Mouse (Mus musculus) liver, embryonic 11.5 days (tissue): ENCODE data around the gene Gm6588. TPM values are rescaled to one million over a fixed set of nuclear protein-coding genes. Genes with fewer than 3 reads are reported as not detected.

Experiments
- ATAC-seq: fragments of 200-750 bp; cut with Nextera tagmentation; replicated peaks from 2 replicates; pipeline ENCODE4 v1.8.0; 2017; ENCODE audit warnings: moderate number of reproducible peaks, mild to moderate bottlenecking, moderate TSS enrichment, moderate library complexity; ENCODE audit not compliant: low FRiP score
- DNase-seq: peaks from one replicate; pipeline ENCODE4 v3.0.0-alpha.2; 2017; ENCODE audit warnings: low spot score
- H3K27ac ChIP-seq: fragments of 300-500 bp; sonication (generic); 2 replicates; pipeline ENCODE4 v1.5.1; 2014; ENCODE audit warnings: mild to moderate bottlenecking, low read depth, low read length, control low read depth
- H3K27me3 ChIP-seq: fragments of 300-500 bp; sonication (generic); replicated peaks from 2 replicates; pipeline ENCODE4 v1.6.1; 2014; ENCODE audit warnings: low read length, mixed read lengths; ENCODE audit not compliant: control insufficient read depth, insufficient read depth
- H3K36me3 ChIP-seq: fragments of 300-500 bp; sonication (generic); 2 replicates; pipeline ENCODE4 v1.6.1; 2014; ENCODE audit warnings: mild to moderate bottlenecking, low read length, moderate library complexity, mixed read lengths; ENCODE audit not compliant: control insufficient read depth, insufficient read depth
- H3K4me1 ChIP-seq: fragments of 300-500 bp; sonication (generic); replicated peaks from 2 replicates; pipeline ENCODE4 v1.6.1; 2014; ENCODE audit warnings: low read length, mixed read lengths; ENCODE audit not compliant: control insufficient read depth, insufficient read depth
- H3K4me2 ChIP-seq: fragments of 300-500 bp; sonication (generic); 2 replicates; pipeline ENCODE4 v1.6.1; 2014; ENCODE audit warnings: mild to moderate bottlenecking, control low read depth, moderate library complexity
- H3K4me3 ChIP-seq: fragments of 300-500 bp; sonication (generic); 2 replicates; pipeline ENCODE4 v1.5.1; 2014; ENCODE audit warnings: low read depth, low read length, control low read depth
- H3K9ac ChIP-seq: fragments of 300-500 bp; sonication (generic); 2 replicates; pipeline ENCODE4 v1.6.1; 2014; ENCODE audit warnings: low read depth, low read length, control low read depth
- H3K9me3 ChIP-seq: fragments of 300-500 bp; sonication (generic); 2 replicates; pipeline ENCODE4 v1.6.1; 2016; ENCODE audit warnings: low read length, inconsistent platforms, mixed read lengths; ENCODE audit not compliant: control insufficient read depth
- WGBS: fragments of 180-500 bp; shearing (Covaris S2); extraction: QIAGEN DNeasy Blood & Tissue Kit; methylation state at CpG from one replicate; pipeline ENCODE4 v1.1.7; 2014; 5-methylcytosine and 5-hydroxymethylcytosine counted together
- polyA plus RNA-seq: library from polyadenylated mRNA; unstranded; fragments of >200 nt; fragmentation: Nextera tagmentation; extraction: Ambion mirVana; gene quantifications from 2 replicates; pipeline ENCODE4 v1.2.1, GENCODE M21; 2014

Gene Gm6588
- polyA plus RNA-seq, 1 experiment from 2014 or later: not detected

- H3K4me2 ChIP-seq: no peak overlapping the region
- 54% methylated on average over 8 of the region's 8 CpGs for WGBS
- ATAC-seq (no peak), DNase-seq (no peak)
- peaks cover 2% of the 10 kb centered on the region for H3K4me1 ChIP-seq
- H3K27me3 ChIP-seq: peaks cover 12% of the 10 kb centered on the region
- no peak overlapping the region for H3K27ac ChIP-seq
- no peak overlapping the region for H3K9ac ChIP-seq
- no peak overlapping the region for H3K4me3 ChIP-seq
- H3K36me3 ChIP-seq: no peaks in the 10 kb centered on the region
- H3K9me3 ChIP-seq: no peaks in the 10 kb centered on the region
Observed at GRCm38 (mm10) chr5:112483030-112483429, 33.8 kb downstream of the Gm6588 start.

DNA sequence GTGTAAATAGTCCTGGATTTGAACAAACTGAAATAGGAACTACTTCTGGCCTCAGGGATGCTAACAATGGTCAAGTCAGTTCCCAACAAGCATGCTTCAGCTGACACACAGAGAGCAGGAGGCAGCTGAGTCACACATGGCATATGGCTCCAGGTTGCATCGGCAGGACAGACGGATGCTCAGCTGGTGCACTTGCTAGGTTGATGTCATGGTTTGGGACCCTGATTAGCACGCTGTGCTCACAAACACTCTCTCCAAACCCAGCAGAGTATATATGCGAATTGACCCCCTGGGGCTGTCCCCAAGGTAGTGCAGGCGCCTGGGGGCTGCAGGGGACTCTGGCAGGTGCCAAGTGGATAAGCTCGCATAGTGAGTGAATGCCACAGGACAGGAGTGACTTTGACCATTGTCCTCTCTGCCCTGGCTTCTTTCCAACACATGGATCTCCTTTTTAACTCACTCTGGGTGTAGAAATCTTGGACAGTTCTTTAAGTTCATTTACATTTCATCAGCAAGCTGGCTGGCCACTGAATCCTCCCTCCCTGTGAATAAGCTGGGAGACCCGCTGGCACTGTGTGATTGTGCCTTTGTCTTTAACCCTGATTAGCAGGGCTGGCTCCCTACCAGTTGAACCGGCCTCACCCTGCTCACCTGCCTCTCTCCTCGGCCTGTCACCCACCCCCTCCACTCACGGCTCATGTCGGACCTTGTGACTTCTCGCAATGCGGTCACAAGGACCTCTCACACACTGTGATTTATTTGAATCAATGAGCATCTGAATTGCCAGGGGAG lies 35.9 kb downstream of the Gm6588 start:
- DNase-seq (no peak), ATAC-seq (no peak)
- H3K27ac ChIP-seq: no peak overlapping the region
- H3K4me1 ChIP-seq: peaks cover 2% of the 10 kb centered on the region
- H3K4me3 ChIP-seq: no peak overlapping the region
- H3K9ac ChIP-seq: no peak overlapping the region
- H3K36me3 ChIP-seq: no peaks in the 10 kb centered on the region
- 41% methylated on average over 13 of the region's 13 CpGs for WGBS
- H3K4me2 ChIP-seq: no peak overlapping the region
- peaks cover 12% of the 10 kb centered on the region for H3K27me3 ChIP-seq
- H3K9me3 ChIP-seq: no peaks in the 10 kb centered on the region

DNA sequence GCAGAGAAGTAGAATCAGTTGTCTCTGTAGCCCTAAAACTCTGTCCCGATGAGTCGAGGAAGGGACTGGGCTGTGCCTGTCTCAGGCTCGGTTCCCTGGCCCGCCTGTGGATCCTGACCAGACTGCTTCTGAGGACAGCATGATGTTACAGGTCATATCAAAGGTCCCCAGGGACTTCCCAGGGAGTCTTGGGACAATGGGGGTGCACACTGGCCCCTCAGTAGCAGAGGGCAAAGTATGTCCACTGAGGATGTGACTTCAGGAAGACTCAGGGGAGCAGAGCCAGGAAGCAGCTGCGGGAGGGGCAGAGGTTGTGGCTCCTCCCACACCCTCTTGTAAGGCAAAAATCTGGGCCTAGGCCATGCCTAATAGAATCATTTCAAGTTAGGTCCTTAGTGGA lies 37.2 kb downstream of the Gm6588 start:
- Histone ChIP-seq H3K27ac (no peak overlapping the region), H3K4me1 (peaks cover 2% of the 10 kb centered on the region), H3K4me2 (no peak overlapping the region), H3K4me3 (no peak overlapping the region), H3K9me3 (no peaks in the 10 kb centered on the region), H3K27me3 (peaks cover 12% of the 10 kb centered on the region), H3K9ac (no peak overlapping the region), H3K36me3 (no peaks in the 10 kb centered on the region)
- no peak for ATAC-seq
- DNase-seq: no peak
- WGBS: 38% methylated on average over 5 of the region's 5 CpGs

DNA sequence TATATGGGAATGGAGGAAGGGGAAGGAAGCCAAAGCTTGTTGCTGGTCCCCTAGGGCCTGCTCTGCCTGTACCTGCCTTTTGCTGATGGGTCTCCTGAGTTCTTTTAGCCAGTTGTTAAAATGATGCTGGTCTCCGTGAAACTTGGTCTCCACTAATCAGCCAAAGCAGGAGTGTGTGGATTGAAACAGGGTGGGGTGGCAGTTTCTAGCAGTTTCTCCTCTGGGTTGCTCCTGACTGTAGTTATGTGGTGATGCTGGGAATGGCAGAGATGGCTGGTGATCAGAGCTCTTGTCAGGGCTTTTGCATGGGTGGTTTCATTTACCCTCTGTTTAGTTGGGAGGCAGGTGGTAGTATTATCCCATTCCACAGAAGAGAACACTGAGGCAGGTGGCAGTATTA lies 38.3 kb downstream of the Gm6588 start:
- Histone ChIP-seq H3K4me2 (no peak overlapping the region), H3K4me1 (peaks cover 2% of the 10 kb centered on the region), H3K27ac (no peak overlapping the region), H3K36me3 (no peaks in the 10 kb centered on the region), H3K9me3 (no peaks in the 10 kb centered on the region), H3K4me3 (no peak overlapping the region), H3K27me3 (peaks cover 9% of the 10 kb centered on the region), H3K9ac (no peak overlapping the region)
- whole genome bisulfite sequencing: 73% methylated on average over 1 of the region's 1 CpGs
- DNase-seq (no peak), ATAC-seq (no peak)

- Histone ChIP-seq H3K4me2 (no peak overlapping the region), H3K36me3 (no peaks in the 10 kb centered on the region), H3K27me3 (peaks cover 8% of the 10 kb centered on the region), H3K27ac (0 out of 2 replicates have a peak overlapping the region, but pooled peaks have one; percentile 21), H3K4me1 (peaks cover 2% of the 10 kb centered on the region), H3K9me3 (no peaks in the 10 kb centered on the region), H3K9ac (no peak overlapping the region), H3K4me3 (no peak overlapping the region)
- 67% methylated on average over 8 of the region's 8 CpGs for WGBS
- DNase-seq (no peak), ATAC-seq (peak; percentile 82)
Observed at GRCm38 (mm10) chr5:112488101-112488776, 39.0 kb downstream of the Gm6588 start.

DNA sequence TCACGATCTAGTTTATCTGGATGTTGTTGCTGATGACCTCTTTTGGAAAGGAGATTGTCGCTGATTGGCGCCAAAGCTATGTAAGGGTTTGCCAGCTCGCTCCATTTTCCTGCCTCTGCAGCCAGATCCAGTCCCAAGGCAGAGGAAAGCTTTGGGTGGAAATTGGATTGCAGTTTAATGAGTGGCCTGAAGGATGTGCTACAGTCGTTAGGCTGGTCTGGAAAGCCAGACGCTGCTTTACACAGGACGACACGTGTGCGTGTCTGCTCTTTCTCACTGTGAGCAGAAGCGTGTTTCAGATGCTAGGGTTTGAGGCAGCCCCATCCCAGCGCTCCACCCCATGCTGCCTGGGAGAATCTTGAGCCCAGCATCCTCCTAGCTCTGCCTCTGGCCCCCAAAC lies 42.3 kb downstream of the Gm6588 start:
- ATAC-seq (no peak), DNase-seq (no peak)
- Histone ChIP-seq H3K9ac (no peak overlapping the region), H3K36me3 (no peaks in the 10 kb centered on the region), H3K4me2 (no peak overlapping the region), H3K4me1 (peaks cover 2% of the 10 kb centered on the region), H3K9me3 (no peaks in the 10 kb centered on the region), H3K27me3 (no peaks in the 10 kb centered on the region), H3K4me3 (no peak overlapping the region), H3K27ac (no peak overlapping the region)
- WGBS: 57% methylated on average over 11 of the region's 11 CpGs

- Histone ChIP-seq H3K36me3 (no peaks in the 10 kb centered on the region), H3K9ac (no peak overlapping the region), H3K27me3 (no peaks in the 10 kb centered on the region), H3K4me2 (no peak overlapping the region), H3K4me3 (no peak overlapping the region), H3K4me1 (no peaks in the 10 kb centered on the region), H3K9me3 (no peaks in the 10 kb centered on the region), H3K27ac (no peak overlapping the region)
- no peak for DNase-seq
- ATAC-seq: no peak
- WGBS: 36% methylated on average over 11 of the region's 11 CpGs
Observed at GRCm38 (mm10) chr5:112493492-112493891, 44.3 kb downstream of the Gm6588 start.

DNA sequence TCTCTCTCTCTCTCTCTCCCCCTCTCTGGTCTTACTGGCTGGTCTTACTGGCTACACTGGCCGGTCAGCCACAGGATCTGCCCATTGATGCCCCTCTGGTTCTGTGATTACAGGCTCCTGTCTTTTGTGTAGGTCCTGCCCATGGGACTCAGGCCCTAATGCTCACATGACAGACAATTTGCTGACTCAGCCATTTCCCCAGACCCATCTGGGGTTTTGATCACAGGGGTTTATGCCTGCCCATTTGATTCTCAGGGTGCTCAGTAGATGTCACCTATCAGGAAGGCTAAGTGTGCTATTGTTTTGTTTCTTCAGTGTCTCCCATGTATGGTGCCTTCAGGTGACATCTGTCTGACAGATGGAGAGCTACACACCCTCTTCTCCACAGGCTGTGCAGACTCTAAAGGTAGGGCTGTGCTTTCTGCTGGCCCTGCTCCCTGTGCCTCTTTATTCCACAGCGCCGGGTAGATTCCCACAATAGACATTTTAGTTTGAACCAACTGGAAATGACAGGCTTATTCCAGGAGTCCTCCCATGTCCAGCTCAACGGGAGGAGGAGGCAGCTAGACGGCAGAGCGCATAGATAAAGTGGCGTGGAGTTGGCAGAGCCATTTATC lies 47.6 kb downstream of the Gm6588 start:
- no peak overlapping the region for H3K4me3 ChIP-seq
- WGBS: 71% methylated on average over 7 of the region's 7 CpGs
- H3K9me3 ChIP-seq: no peaks in the 10 kb centered on the region
- H3K36me3 ChIP-seq: no peaks in the 10 kb centered on the region
- no peaks in the 10 kb centered on the region for H3K27me3 ChIP-seq
- H3K27ac ChIP-seq: no peak overlapping the region
- H3K4me2 ChIP-seq: no peak overlapping the region
- ATAC-seq: no peak
- DNase-seq: no peak
- H3K4me1 ChIP-seq: peaks cover 6% of the 10 kb centered on the region
- no peak overlapping the region for H3K9ac ChIP-seq
